ENCODE assay signal across 21 mouse cellular contexts in the genomic region with DNA sequence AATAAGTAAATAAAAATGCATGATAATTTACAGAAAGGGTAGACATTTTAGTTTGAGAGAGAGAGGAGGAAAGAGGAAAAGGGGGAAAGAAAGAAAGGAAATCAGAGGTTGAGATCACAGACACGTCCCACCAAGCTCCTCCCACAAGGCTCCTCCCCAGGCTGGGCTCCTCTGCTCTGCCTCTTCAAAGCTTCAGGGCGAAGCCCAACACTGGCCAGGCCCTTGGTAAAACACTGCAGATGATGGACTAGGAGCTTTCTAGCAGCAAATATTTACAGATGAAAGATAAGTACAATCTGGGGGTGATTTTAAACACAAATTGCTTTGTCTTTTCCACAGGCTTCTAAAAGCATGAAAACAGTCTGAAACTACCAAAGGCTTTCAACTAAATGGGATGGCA.
"Had no signal": no experiment of that assay in that cellular context is flagged by ENCODE, and none has a peak within 500 bp of the region (broad histone marks: within the 10 kb centered on the region; RNA-seq: fewer than 3 reads in every experiment).

No protein-coding gene starts in this region.

- H3K36me3 ChIP-seq: liver, embryonic 15.5 days; neural tube, embryonic 13.5 days; neural tube, embryonic 15.5 days had no signal

- ATAC-seq: liver, postnatal 0 days; midbrain, embryonic 16.5 days had no signal

- DNase-seq: liver, postnatal 0 days; lung, adult 2 months; lung, postnatal 14 days; lung, postnatal 36 days; midbrain, embryonic 14.5 days; retina, postnatal 1 day; right cerebral cortex, adult 18-20 months; right cerebral cortex, postnatal 25 days; right cerebral cortex, postnatal 4 days; spleen, adult 18-20 months; thymus, adult 18-20 months; thymus, postnatal 14 days; thymus, postnatal 36 days had no signal

- H3K4me1 ChIP-seq: liver, embryonic 15.5 days; neural tube, embryonic 13.5 days; neural tube, embryonic 15.5 days had no signal

- H3K4me3 ChIP-seq: liver, embryonic 15.5 days; megakaryocyte, embryonic 14.5 days; myocyte; neural tube, embryonic 13.5 days; neural tube, embryonic 15.5 days had no signal

- H3K4me2 ChIP-seq: liver, embryonic 15.5 days; midbrain, embryonic 11.5 days; neural tube, embryonic 13.5 days; neural tube, embryonic 15.5 days had no signal

- H3K9ac ChIP-seq: liver, embryonic 15.5 days; liver, postnatal 0 days; neural tube, embryonic 13.5 days; neural tube, embryonic 15.5 days had no signal

- H3K27ac ChIP-seq: liver, embryonic 15.5 days; macrophage; neural tube, embryonic 13.5 days; neural tube, embryonic 15.5 days had no signal

- H3K27me3 ChIP-seq: liver, embryonic 15.5 days; neural tube, embryonic 13.5 days; neural tube, embryonic 15.5 days had no signal

- H3K9me3 ChIP-seq: liver, embryonic 15.5 days; megakaryocyte, embryonic 14.5 days; neural tube, embryonic 13.5 days; neural tube, embryonic 15.5 days had no signal
